Mouse (Mus musculus) neural tube, embryonic 11.5 days (tissue): ENCODE data around the gene Parvg. TPM values are rescaled to one million over a fixed set of nuclear protein-coding genes. Genes with fewer than 3 reads are reported as not detected.
A peak's percentile ranks its signal among the peaks of the same experiment; 100 is the strongest.
"Not testable (repeated sequence)": the region's sequence is repeated elsewhere in the genome, so short reads cannot be mapped to it uniquely, and the experiment has no call there.

Source experiments
- ATAC-seq: fragments of 200-750 bp; cut with Nextera tagmentation; 2 replicates; pipeline ENCODE4 v1.8.0; 2017; ENCODE audit warnings: moderate number of reproducible peaks, mild to moderate bottlenecking, moderate TSS enrichment, moderate library complexity; ENCODE audit not compliant: insufficient read depth, low FRiP score, low TSS enrichment
- DNase-seq: peaks from one replicate; pipeline ENCODE4 v3.0.0-alpha.2; 2015; ENCODE audit warnings: low spot score
- H3K27ac ChIP-seq: fragments of 300-500 bp; sonication (generic); 2 replicates; pipeline ENCODE4 v1.5.1; 2014; ENCODE audit warnings: low read depth, mild to moderate bottlenecking, low read length
- H3K27me3 ChIP-seq: fragments of 300-500 bp; sonication (generic); 2 replicates; pipeline ENCODE4 v1.6.1; 2014; ENCODE audit warnings: mild to moderate bottlenecking, low read length, mixed read lengths; ENCODE audit not compliant: control insufficient read depth, insufficient read depth
- H3K36me3 ChIP-seq: fragments of 300-500 bp; sonication (generic); 2 replicates; pipeline ENCODE4 v1.6.1; 2014; ENCODE audit warnings: mild to moderate bottlenecking, low read length, moderate library complexity, mixed read lengths; ENCODE audit not compliant: control insufficient read depth, insufficient read depth
- H3K4me1 ChIP-seq: fragments of 300-500 bp; sonication (generic); 2 replicates; pipeline ENCODE4 v1.6.1; 2014; ENCODE audit warnings: low read length, mixed read lengths; ENCODE audit not compliant: control insufficient read depth, insufficient read depth
- H3K4me2 ChIP-seq: fragments of 300-500 bp; sonication (generic); 2 replicates; pipeline ENCODE4 v1.6.1; 2014; ENCODE audit warnings: low read depth, mild to moderate bottlenecking, moderate library complexity
- H3K4me3 ChIP-seq: fragments of 300-500 bp; sonication (generic); 2 replicates; pipeline ENCODE4 v1.5.1; 2014; ENCODE audit warnings: low read depth, low read length
- H3K9ac ChIP-seq: fragments of 300-500 bp; sonication (generic); 2 replicates; pipeline ENCODE4 v1.6.1; 2014; ENCODE audit warnings: mild to moderate bottlenecking, low read length
- H3K9me3 ChIP-seq: fragments of 300-500 bp; sonication (generic); 2 replicates; pipeline ENCODE4 v1.6.1; 2016; ENCODE audit warnings: low read length; ENCODE audit not compliant: control insufficient read depth
- WGBS: fragments of 180-500 bp; shearing (Covaris S2); extraction: QIAGEN DNeasy Blood & Tissue Kit; methylation state at CpG from one replicate; pipeline ENCODE4 v1.1.7; 2014; 5-methylcytosine and 5-hydroxymethylcytosine counted together
- polyA plus RNA-seq: library from polyadenylated mRNA; unstranded; fragments of >200 nt; fragmentation: Nextera tagmentation; extraction: Ambion mirVana; gene quantifications from 2 replicates; pipeline ENCODE4 v1.2.1, GENCODE M21; 2014

The Parvg gene
- polyA plus RNA-seq, 1 experiment from 2014 or later, result 0.78 TPM

GRCm38 (mm10) chr15:84285453-84285852 is 38.4 kb upstream of the Parvg start:
- H3K36me3 ChIP-seq, result no peaks in the 10 kb centered on the region
- WGBS, result 77% methylated on average over 7 of the region's 7 CpGs
- DNase-seq (no peak), ATAC-seq (no peak)
- H3K4me2 ChIP-seq, result no peak overlapping the region
- no peak overlapping the region for H3K9ac ChIP-seq
- no peaks in the 10 kb centered on the region for H3K9me3 ChIP-seq
- H3K27ac ChIP-seq, result no peak overlapping the region
- H3K4me3 ChIP-seq, result no peak overlapping the region
- H3K4me1 ChIP-seq, result no peaks in the 10 kb centered on the region
- H3K27me3 ChIP-seq, result no peaks in the 10 kb centered on the region

GRCm38 (mm10) chr15:84288953-84289352 is 34.9 kb upstream of the Parvg start:
- not testable (repeated sequence) for H3K9ac ChIP-seq, H3K36me3 ChIP-seq, ATAC-seq, H3K27ac ChIP-seq, H3K4me2 ChIP-seq, H3K9me3 ChIP-seq, H3K4me1 ChIP-seq, H3K27me3 ChIP-seq, DNase-seq, H3K4me3 ChIP-seq
- whole genome bisulfite sequencing, result 77% methylated on average over 1 of the region's 1 CpGs

DNA sequence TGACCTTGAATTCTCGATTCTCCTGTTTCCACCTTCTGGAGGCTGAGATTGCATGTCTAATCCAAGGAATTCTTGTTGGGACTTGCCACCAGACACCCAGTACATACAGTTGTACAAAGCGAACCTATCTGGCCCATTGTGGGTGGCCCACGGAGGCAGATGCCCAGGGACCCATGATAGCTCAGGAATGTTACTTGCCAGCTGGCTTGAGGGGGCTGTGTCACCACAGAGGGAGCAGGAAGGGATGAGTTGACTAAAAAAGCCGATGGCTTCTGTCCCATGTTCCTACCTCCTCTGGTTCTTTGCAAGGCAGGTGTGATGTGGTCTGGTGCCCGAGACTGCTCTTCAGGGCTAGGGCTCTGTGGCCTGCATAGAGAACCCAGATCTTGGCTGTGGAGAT is 32.7 kb upstream of the Parvg start:
- no peak overlapping the region for H3K9ac ChIP-seq
- ATAC-seq (no peak), DNase-seq (no peak)
- no peaks in the 10 kb centered on the region for H3K27me3 ChIP-seq
- H3K4me3 ChIP-seq, result no peak overlapping the region
- 89% methylated on average over 5 of the region's 5 CpGs for WGBS
- H3K36me3 ChIP-seq, result no peaks in the 10 kb centered on the region
- no peaks in the 10 kb centered on the region for H3K4me1 ChIP-seq
- H3K4me2 ChIP-seq, result no peak overlapping the region
- no peaks in the 10 kb centered on the region for H3K9me3 ChIP-seq
- H3K27ac ChIP-seq, result no peak overlapping the region

DNA sequence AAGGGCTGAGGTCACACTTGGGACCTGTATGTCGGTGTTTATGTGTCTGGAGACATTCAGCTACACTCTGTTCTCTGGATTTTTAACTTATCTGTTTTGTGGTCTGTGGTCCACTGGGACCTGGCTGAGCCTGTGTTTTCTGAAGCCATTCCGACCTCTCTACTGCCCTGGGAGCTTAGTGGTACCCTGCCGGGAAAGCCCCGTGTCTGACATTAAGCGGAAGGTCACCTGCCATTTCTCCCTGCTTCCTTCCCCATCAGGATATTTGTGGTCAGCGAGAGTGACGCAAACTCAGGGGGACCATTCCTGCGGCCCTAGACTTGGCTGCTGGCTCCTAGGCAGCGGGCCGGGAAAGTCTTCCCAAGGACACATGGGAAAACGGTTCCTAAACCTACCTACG is 30.2 kb upstream of the Parvg start:
- H3K27ac ChIP-seq, result no peak overlapping the region
- H3K4me1 ChIP-seq, result peaks cover 5% of the 10 kb centered on the region
- H3K9me3 ChIP-seq, result no peaks in the 10 kb centered on the region
- DNase-seq, result no peak
- H3K9ac ChIP-seq, result no peak overlapping the region
- no peaks in the 10 kb centered on the region for H3K36me3 ChIP-seq
- no peak for ATAC-seq
- no peak overlapping the region for H3K4me3 ChIP-seq
- H3K27me3 ChIP-seq, result no peaks in the 10 kb centered on the region
- 83% methylated on average over 12 of the region's 12 CpGs for WGBS
- H3K4me2 ChIP-seq, result no peak overlapping the region

DNA sequence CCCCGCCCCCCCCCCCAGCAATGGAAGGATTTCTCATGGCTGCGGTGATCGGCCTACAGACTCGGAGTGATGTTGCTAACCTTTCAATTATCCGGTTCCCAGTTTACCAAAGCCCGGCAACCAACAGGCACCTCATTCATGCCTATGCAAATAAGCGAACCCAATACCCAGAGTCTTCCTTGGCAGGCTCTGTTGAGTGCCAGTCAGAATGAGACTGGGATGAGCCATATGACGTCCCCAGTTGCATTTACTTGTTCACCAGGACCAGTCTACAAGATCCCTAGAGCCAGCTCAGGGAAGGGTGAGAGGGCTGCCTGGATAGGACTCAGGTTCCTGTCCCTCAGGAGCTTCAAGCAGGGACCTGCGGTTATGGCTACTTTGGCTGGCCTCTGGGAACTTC is 29.4 kb upstream of the Parvg start:
- Histone ChIP-seq H3K9me3 (no peaks in the 10 kb centered on the region), H3K36me3 (no peaks in the 10 kb centered on the region), H3K4me2 (no peak overlapping the region), H3K9ac (no peak overlapping the region), H3K4me3 (no peak overlapping the region), H3K27ac (no peak overlapping the region), H3K27me3 (no peaks in the 10 kb centered on the region), H3K4me1 (peaks cover 13% of the 10 kb centered on the region)
- no peak for ATAC-seq
- DNase-seq, result no peak
- WGBS, result 79% methylated on average over 9 of the region's 9 CpGs

DNA sequence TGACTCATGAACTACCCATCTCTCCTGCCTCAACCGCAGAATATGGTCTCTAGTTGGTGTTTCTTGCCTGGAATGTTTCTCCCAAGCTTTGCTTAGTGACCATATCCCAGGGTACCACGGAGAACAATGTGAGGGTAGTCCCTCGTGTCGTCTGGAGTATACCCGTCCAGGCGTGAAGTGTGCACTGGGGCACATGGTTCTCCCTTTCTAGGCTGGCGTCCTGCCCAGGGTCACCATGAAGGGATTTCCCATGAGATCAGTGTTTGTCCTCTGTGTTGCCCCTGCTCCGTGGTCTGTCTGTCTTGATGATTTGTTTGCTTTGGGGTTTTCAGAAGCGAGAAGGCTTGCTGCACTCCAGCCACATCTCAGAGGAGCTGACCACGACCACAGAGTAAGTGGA is 28.6 kb upstream of the Parvg start:
- H3K27ac ChIP-seq, result no peak overlapping the region
- no peak for ATAC-seq
- no peaks in the 10 kb centered on the region for H3K36me3 ChIP-seq
- no peak overlapping the region for H3K4me3 ChIP-seq
- 81% methylated on average over 10 of the region's 10 CpGs for WGBS
- H3K4me1 ChIP-seq, result peaks cover 22% of the 10 kb centered on the region
- no peaks in the 10 kb centered on the region for H3K9me3 ChIP-seq
- no peaks in the 10 kb centered on the region for H3K27me3 ChIP-seq
- H3K4me2 ChIP-seq, result no peak overlapping the region
- H3K9ac ChIP-seq, result no peak overlapping the region
- DNase-seq, result no peak

GRCm38 (mm10) chr15:84297454-84297853 is 26.4 kb upstream of the Parvg start:
- Histone ChIP-seq H3K9me3 (no peaks in the 10 kb centered on the region), H3K27me3 (no peaks in the 10 kb centered on the region), H3K4me3 (no peak overlapping the region), H3K4me1 (peaks cover 43% of the 10 kb centered on the region), H3K4me2 (no peak overlapping the region), H3K27ac (no peak overlapping the region), H3K9ac (no peak overlapping the region), H3K36me3 (no peaks in the 10 kb centered on the region)
- WGBS, result 58% methylated on average over 8 of the region's 8 CpGs
- ATAC-seq (no peak), DNase-seq (no peak)

DNA sequence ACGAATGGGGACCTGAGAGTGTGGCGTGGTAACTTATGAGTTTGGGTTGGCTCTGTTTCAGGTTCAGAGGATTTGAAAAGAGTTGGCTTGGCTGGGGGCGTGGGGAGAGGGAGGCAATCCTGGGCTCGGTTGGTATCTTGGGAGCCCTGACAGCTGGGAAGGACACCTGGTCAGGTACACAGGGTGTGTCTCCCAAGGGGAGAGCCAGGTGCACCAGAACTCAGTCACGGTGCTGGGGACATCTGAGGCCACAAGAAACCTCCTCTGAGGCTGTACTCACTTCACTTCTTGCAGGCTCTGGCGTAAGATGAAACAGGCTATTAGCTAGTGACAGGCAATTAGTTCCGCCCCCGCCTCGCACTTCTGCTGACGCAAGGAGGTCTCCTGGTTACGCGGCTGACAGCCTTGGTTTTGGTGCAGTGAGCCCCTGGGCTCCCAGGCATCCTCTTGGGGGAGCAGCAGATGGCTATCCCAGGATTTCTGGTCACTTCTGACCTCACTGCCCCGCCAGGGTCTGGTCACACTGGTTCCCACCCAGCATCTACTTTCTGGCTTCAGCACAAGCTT is 24.9 kb upstream of the Parvg start:
- ATAC-seq (peak; percentile 46), DNase-seq (peak; percentile 82)
- Histone ChIP-seq H3K4me1 (peaks cover 52% of the 10 kb centered on the region), H3K9me3 (no peaks in the 10 kb centered on the region), H3K9ac (no peak overlapping the region), H3K36me3 (no peaks in the 10 kb centered on the region), H3K4me2 (no peak overlapping the region), H3K4me3 (no peak overlapping the region), H3K27ac (peak overlapping the region; percentile 66), H3K27me3 (no peaks in the 10 kb centered on the region)
- 11% methylated on average over 13 of the region's 13 CpGs for WGBS

DNA sequence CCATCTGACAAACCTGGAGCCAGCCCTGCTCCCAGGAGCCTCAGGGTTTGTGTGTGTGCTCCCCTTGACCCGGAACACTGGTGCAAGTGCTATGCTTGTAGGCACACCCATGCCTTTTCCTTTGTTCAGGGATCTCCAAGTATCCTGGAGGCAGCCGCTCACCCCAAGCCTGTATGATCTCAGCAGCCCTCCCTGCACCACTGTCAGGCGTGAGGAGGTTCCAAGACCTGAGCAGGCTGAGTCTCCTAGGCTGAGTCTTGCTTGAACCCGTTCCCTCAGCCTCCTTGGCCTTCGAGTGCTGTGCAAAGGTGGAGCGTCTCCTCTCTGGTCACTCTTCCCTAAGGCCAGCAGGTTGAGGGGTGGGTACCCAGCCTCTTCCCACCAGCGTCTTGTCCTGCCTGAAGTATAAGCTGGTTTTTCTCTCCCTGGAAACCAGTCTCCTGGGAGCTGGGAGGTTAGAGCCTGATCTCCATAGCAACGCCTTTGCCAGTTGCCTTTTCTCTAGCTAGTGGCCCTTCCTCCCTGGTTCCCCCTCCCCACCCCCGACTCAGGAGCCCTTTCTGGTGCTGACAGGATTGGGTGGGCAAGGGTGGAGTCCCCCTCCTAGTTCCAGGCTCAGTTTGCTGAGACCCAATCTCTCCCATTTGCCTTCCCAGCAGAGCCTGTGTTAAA is 24.0 kb upstream of the Parvg start:
- Histone ChIP-seq H3K4me2 (no peak overlapping the region), H3K27me3 (no peaks in the 10 kb centered on the region), H3K9ac (no peak overlapping the region), H3K4me3 (no peak overlapping the region), H3K9me3 (no peaks in the 10 kb centered on the region), H3K4me1 (peaks cover 54% of the 10 kb centered on the region), H3K27ac (peak overlapping the region; percentile 66), H3K36me3 (no peaks in the 10 kb centered on the region)
- WGBS, result 26% methylated on average over 8 of the region's 9 CpGs
- DNase-seq (peak; percentile 78), ATAC-seq (peak; percentile 45; the same call in 1 of the 2 replicates)
